Mouse (Mus musculus): Measurements from ENCODE around the gene Bicc1. TPM values are rescaled to one million over a fixed set of nuclear protein-coding genes. Genes with fewer than 3 reads are reported as not detected.
"Not testable (repeated sequence)": the region's sequence is repeated elsewhere in the genome, so short reads cannot be mapped to it uniquely, and the experiment has no call there.

Bicc1 gene
- total and polyA plus RNA-seq, 3 experiments = not detected

DNA sequence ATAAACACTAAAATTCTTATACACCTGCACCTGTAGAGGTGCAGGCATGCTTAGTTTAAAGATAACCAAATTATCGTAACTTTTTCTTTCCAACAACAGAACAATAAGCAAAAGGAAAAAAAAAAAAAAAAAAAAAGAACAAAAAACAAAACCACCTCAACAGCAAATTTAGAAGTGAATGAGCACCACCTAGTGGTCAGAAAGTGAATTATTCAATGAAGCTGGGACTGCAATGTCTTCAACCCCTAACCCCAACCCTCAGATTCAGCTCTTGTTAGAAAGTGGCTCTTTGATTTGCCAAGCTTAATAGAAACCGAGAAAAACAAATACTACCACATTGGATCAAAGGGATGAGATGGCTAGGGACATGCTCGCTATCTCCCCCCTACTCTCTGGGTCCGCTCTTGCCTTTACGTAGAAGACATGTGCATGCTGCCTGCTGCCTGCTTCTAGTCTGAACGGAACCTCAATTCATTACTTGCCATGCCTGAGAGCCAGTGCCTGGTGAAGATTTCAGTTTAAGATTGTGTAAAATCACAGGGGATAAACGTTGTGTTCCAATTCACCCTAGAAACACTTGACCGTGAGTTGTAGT is 195.8 kb downstream of the Bicc1 start:
- no peaks in the 10 kb centered on the region for H3K4me1 ChIP-seq (ENCODE audit: control insufficient read depth in 1 of 2, insufficient read depth in 2 of 2, low read length in 2 of 2)
- H3K9me3 ChIP-seq (replicated peaks; ENCODE audit: insufficient read depth, low read length) = no peaks in the 10 kb centered on the region
- no peak overlapping the region for H3K27ac ChIP-seq (ENCODE audit: control insufficient read depth, low read depth, low read length)
- TF ChIP-seq SIN3A (IDR thresholded peaks at IDR 0.05; ENCODE audit: low read length) = no peak
- peak; percentile 14 to 60 (median 44); a peak in 4 of 6 replicates for TF ChIP-seq CTCF (IDR thresholded peaks at IDR 0.05 in 2 of 3, conservative IDR thresholded peaks at IDR 0.05 in 1 of 3; ENCODE audit: control insufficient read depth in 1 of 3, insufficient read depth in 1 of 3, low read depth in 2 of 3, low read length in 3 of 3, poor library complexity in 1 of 3, severe bottlenecking in 1 of 3)
- TF ChIP-seq ETS1 (IDR thresholded peaks at IDR 0.05; ENCODE audit: low read depth, low read length) = no peak
- peak; percentile 43; the same call in 1 of the 2 replicates for TF ChIP-seq SMC3 (IDR thresholded peaks at IDR 0.05; ENCODE audit: low read depth, low read length)
- no peak for TF ChIP-seq EP300 (IDR thresholded peaks at IDR 0.05; ENCODE audit: low read depth in 1 of 2, low read length in 2 of 2)
- TF ChIP-seq RAD21 (IDR thresholded peaks at IDR 0.05; ENCODE audit: low read depth, low read length) = peak; percentile 62
- peak; percentile 86 for TF ChIP-seq ZNF384 (IDR thresholded peaks at IDR 0.05; ENCODE audit: low read depth, low read length)
- TF ChIP-seq KAT2A (conservative IDR thresholded peaks at IDR 0.05; ENCODE audit: low read depth, low read length) = no peak
- TF ChIP-seq MAX (IDR thresholded peaks at IDR 0.05; ENCODE audit: low read length) = no peak
- no peaks in the 10 kb centered on the region for H3K79me2 ChIP-seq (ENCODE audit: control insufficient read depth, insufficient read depth, low read length, poor library complexity)
- no peaks in the 10 kb centered on the region for H3K27me3 ChIP-seq (ENCODE audit: control insufficient read depth in 1 of 2, insufficient read depth in 2 of 2, low read length in 2 of 2)
- no peak overlapping the region for H3K4me3 ChIP-seq (ENCODE audit: control insufficient read depth in 1 of 2, insufficient read depth in 1 of 2, low read depth in 2 of 2, low read length in 2 of 2)
- no peak overlapping the region for H3K9ac ChIP-seq (ENCODE audit: control insufficient read depth, low read depth, low read length, poor library complexity, severe bottlenecking)
- H3K36me3 ChIP-seq (ENCODE audit: control insufficient read depth in 1 of 2, insufficient read depth in 2 of 2, low read length in 2 of 2) = no peaks in the 10 kb centered on the region
- peak; percentile 47 for DNase-seq (ENCODE audit: low read depth, low spot score)

DNA sequence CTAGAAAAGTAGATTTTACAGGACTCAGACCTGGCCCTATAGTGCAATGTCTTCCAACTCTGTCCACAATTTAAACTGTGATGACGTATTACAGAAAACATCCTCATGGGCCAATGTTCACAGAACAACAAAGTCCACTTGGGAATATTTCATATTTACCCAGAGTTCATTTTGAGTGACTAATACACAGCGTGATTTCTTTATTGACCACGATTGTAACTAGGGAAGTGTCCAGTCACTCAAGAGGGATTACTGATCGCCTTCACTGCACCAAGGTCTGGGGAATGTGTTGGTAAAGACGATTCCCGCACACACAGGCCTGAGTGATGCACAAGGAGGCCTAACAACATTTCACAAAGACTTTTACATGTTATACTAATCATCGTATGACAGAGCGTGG is 197.9 kb downstream of the Bicc1 start:
- Histone ChIP-seq H3K4me3 (ENCODE audit: control insufficient read depth in 1 of 2, insufficient read depth in 1 of 2, low read depth in 2 of 2, low read length in 2 of 2) (no peak overlapping the region), H3K27me3 (ENCODE audit: control insufficient read depth in 1 of 2, insufficient read depth in 2 of 2, low read length in 2 of 2) (no peaks in the 10 kb centered on the region), H3K4me1 (ENCODE audit: control insufficient read depth in 1 of 2, insufficient read depth in 2 of 2, low read length in 2 of 2) (no peaks in the 10 kb centered on the region), H3K36me3 (ENCODE audit: control insufficient read depth in 1 of 2, insufficient read depth in 2 of 2, low read length in 2 of 2) (no peaks in the 10 kb centered on the region), H3K9ac (ENCODE audit: control insufficient read depth, low read depth, low read length, poor library complexity, severe bottlenecking) (no peak overlapping the region), H3K79me2 (ENCODE audit: control insufficient read depth, insufficient read depth, low read length, poor library complexity) (no peaks in the 10 kb centered on the region), H3K9me3 (replicated peaks; ENCODE audit: insufficient read depth, low read length) (no peaks in the 10 kb centered on the region), H3K27ac (ENCODE audit: control insufficient read depth, low read depth, low read length) (no peak overlapping the region)
- no peak for TF ChIP-seq TBP (IDR thresholded peaks at IDR 0.05; ENCODE audit: low read depth, low read length)
- no peak for TF ChIP-seq POLR2AphosphoS2 (IDR thresholded peaks at IDR 0.05; ENCODE audit: low read length)
- DNase-seq (ENCODE audit: low read depth, low spot score) = no peak

DNA sequence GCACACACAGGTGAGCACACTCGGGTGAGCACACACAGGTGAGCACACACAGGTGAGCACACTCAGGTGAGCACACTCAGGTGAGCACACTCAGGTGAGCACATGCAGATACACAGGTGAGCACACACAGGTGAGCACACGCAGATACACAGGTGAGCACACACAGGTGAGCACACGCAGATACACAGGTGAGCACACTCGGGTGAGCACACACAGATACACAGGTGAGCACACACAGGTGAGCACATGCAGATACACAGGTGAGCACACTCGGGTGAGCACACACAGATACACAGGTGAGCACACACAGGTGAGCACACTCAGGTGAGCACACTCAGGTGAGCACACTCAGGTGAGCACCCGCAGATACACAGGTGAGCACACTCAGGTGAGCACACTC is 199.1 kb downstream of the Bicc1 start:
- H3K27me3 ChIP-seq (ENCODE audit: control insufficient read depth in 1 of 2, insufficient read depth in 2 of 2, low read length in 2 of 2); H3K4me3 ChIP-seq (ENCODE audit: control insufficient read depth in 1 of 2, insufficient read depth in 1 of 2, low read depth in 2 of 2, low read length in 2 of 2); H3K27ac ChIP-seq (ENCODE audit: control insufficient read depth, low read depth, low read length); H3K9me3 ChIP-seq (replicated peaks; ENCODE audit: insufficient read depth, low read length); H3K4me1 ChIP-seq (ENCODE audit: control insufficient read depth in 1 of 2, insufficient read depth in 2 of 2, low read length in 2 of 2); H3K79me2 ChIP-seq (ENCODE audit: control insufficient read depth, insufficient read depth, low read length, poor library complexity); DNase-seq (ENCODE audit: low read depth, low spot score); H3K36me3 ChIP-seq (ENCODE audit: control insufficient read depth in 1 of 2, insufficient read depth in 2 of 2, low read length in 2 of 2); H3K9ac ChIP-seq (ENCODE audit: control insufficient read depth, low read depth, low read length, poor library complexity, severe bottlenecking): not testable (repeated sequence)

Measured in MEL (cell line).